Mouse (Mus musculus): ENCODE measurements around the gene Vmn1r222. TPM values are rescaled to one million over a fixed set of nuclear protein-coding genes. Genes with fewer than 3 reads are reported as not detected.
"Not testable (repeated sequence)": the region's sequence is repeated elsewhere in the genome, so short reads cannot be mapped to it uniquely, and the experiment has no call there.

Vmn1r222 gene
- total RNA-seq (2021) = not detected
- long read RNA-seq, experiment 1 = 0 reads
- long read RNA-seq, experiment 2 = 0 reads

GRCm38 (mm10) chr13:23235847-23236246, at the start of gene Vmn1r222:
Gene Vmn1r222 (minus strand): TSS chr13:23235947.
- not testable (repeated sequence) for DNase-seq (ENCODE audit: low spot score in 2 of 2)

- peak in 1 of 2 experiments; percentile 47 for DNase-seq (ENCODE audit: low spot score in 2 of 2)
Observed at GRCm38 (mm10) chr13:23285191-23285920, 49.6 kb upstream of the Vmn1r222 start.

GRCm38 (mm10) chr13:23279992-23280391, 44.2 kb upstream of the Vmn1r222 start:
- DNase-seq (ENCODE audit: low spot score in 2 of 2) = no peak

GRCm38 (mm10) chr13:23279576-23279975, 43.8 kb upstream of the Vmn1r222 start:
- no peak for DNase-seq (ENCODE audit: low spot score in 2 of 2)

- DNase-seq (ENCODE audit: low spot score in 2 of 2) = peak; percentile 62 to 82
Observed at GRCm38 (mm10) chr13:23270321-23271101, 34.8 kb upstream of the Vmn1r222 start.

GRCm38 (mm10) chr13:23269681-23270080, 33.9 kb upstream of the Vmn1r222 start:
- DNase-seq (ENCODE audit: low spot score in 2 of 2) = peak in 1 of 2 experiments; percentile 9

GRCm38 (mm10) chr13:23269127-23269526, 33.4 kb upstream of the Vmn1r222 start:
- peak in 1 of 2 experiments; percentile 12 for DNase-seq (ENCODE audit: low spot score in 2 of 2)

GRCm38 (mm10) chr13:23268606-23269005, 32.9 kb upstream of the Vmn1r222 start:
- DNase-seq (ENCODE audit: low spot score in 2 of 2) = not testable (repeated sequence)

- DNase-seq (ENCODE audit: low spot score in 2 of 2) = peak in 1 of 2 experiments; percentile 26
Observed at GRCm38 (mm10) chr13:23258546-23259048, 22.9 kb upstream of the Vmn1r222 start.

- DNase-seq (ENCODE audit: low spot score in 2 of 2) = not testable (repeated sequence)
Observed at GRCm38 (mm10) chr13:23246834-23247233, 11.1 kb upstream of the Vmn1r222 start, which contains the start of gene Vmn1r223. Gene Vmn1r223 (plus strand): TSS chr13:23247134.

GRCm38 (mm10) chr13:23213827-23214226, 21.9 kb downstream of the Vmn1r222 start, which contains the start of gene Vmn1r221:
Gene Vmn1r221 (plus strand): TSS chr13:23214127.
- DNase-seq (ENCODE audit: low spot score in 2 of 2) = not testable (repeated sequence)

- DNase-seq (ENCODE audit: low spot score in 2 of 2) = not testable (repeated sequence)
Observed at GRCm38 (mm10) chr13:23203885-23204284, 31.9 kb downstream of the Vmn1r222 start.

GRCm38 (mm10) chr13:23187875-23188274, 47.9 kb downstream of the Vmn1r222 start, which contains the start of gene Vmn1r220:
Gene Vmn1r220 (minus strand): TSS chr13:23187975.
- no peak for DNase-seq (ENCODE audit: low spot score in 2 of 2)

Other genes with a start within 250 kb of the Vmn1r222 start
- not detected for gene Vmn1r213, start 228.3 kb downstream of the Vmn1r222 start, total RNA-seq (2021)
- gene Vmn1r214, start 205.5 kb downstream of the Vmn1r222 start, total RNA-seq (2021) = not detected
- not detected for gene Vmn1r215, start 167.9 kb downstream of the Vmn1r222 start, total RNA-seq (2021)
- gene Vmn1r217, start 117.7 kb downstream of the Vmn1r222 start, total RNA-seq (2021) = not detected
- gene Vmn1r218, start 102.8 kb downstream of the Vmn1r222 start, total RNA-seq (2021) = not detected
- not detected for gene Vmn1r219, start 76.6 kb downstream of the Vmn1r222 start, total RNA-seq (2021)
- not detected for gene Vmn1r220, start 48.0 kb downstream of the Vmn1r222 start, total RNA-seq (2021)
- gene Vmn1r221, start 21.8 kb downstream of the Vmn1r222 start, total RNA-seq (2021) = not detected
- gene Vmn1r223, start 11.2 kb upstream of the Vmn1r222 start, total RNA-seq (2021) = not detected
- gene Zfp322a, start 133.3 kb upstream of the Vmn1r222 start, total RNA-seq (2021) = 10 to 100 TPM; 29.5 to 31.7 TPM
- gene Abt1, start 187.9 kb upstream of the Vmn1r222 start, total RNA-seq (2021) = 1 to 10 TPM; 9.0 to 9.5 TPM
- not detected for gene Btn1a1, start 230.0 kb upstream of the Vmn1r222 start, total RNA-seq (2021)

Measured in left cerebral cortex, adult 18-20 months (tissue).